Mouse (Mus musculus) mature B cell (primary cell): ENCODE results near the gene Ckap5.
"Not testable (repeated sequence)": the region's sequence is repeated elsewhere in the genome, so short reads cannot be mapped to it uniquely, and the experiment has no call there.

Experiments used
- in situ Hi-C: fragments of 300-500 bp; cut with MboI; formaldehyde crosslinking; loops from 2 replicates; pipeline ENCODE4 v1.14.3; 2019

Ckap5 gene

DNA sequence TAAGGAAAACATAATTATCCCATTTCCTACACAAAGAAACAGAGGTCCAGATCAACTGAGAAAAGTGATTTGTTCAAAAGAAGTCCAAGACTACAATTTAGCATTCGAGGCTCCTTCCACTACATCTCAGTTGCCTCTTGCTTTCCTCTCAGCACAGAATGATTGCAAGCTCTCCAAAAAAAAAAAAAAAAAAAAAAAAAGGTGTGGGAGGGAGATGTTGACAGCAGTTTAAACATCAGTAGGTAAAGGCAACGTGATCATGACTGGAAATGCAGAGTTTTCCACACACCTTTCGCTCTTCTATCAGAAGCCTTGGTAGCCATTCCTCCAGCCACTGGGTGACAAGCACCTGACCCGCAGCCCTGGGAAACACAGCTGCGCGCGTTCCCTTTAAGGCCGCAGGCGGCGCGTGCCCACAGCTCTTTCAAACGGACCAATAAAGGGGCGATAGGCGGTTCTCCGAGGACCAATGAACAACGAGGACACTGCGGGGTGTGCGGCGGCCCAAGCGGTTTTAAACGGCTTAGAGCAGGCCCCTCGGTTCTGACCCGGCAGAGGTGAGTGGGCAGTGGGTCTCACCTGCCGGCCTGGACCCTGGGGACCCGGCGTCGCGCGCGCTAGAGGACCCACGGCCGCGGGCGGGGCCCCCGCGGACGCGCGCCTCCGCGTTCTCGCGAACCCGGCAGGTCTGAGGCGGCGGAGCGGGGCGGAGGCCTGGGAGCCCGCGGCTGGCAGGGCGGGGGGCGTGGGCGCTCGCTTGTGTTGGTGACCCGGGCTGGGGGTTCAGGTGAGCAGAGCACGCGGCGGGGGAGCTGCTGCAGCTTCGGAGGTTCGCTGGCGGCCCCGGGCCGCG is at the start of gene Ckap5:
Gene Ckap5, plus strand, starts transcription at position 469 of the 853 bp plus-strand sequence.
- in situ Hi-C loops: no loop called here

- in situ Hi-C loops: no loop called here
These were observed 49.7 kb upstream of the Ckap5 start for GRCm38 (mm10) chr2:91476841-91477240.

GRCm38 (mm10) chr2:91480399-91480801 is 46.2 kb upstream of the Ckap5 start:
- in situ Hi-C loops: no loop called here

- in situ Hi-C loops: no loop called here
These were observed 45.6 kb upstream of the Ckap5 start for GRCm38 (mm10) chr2:91480805-91481514.

DNA sequence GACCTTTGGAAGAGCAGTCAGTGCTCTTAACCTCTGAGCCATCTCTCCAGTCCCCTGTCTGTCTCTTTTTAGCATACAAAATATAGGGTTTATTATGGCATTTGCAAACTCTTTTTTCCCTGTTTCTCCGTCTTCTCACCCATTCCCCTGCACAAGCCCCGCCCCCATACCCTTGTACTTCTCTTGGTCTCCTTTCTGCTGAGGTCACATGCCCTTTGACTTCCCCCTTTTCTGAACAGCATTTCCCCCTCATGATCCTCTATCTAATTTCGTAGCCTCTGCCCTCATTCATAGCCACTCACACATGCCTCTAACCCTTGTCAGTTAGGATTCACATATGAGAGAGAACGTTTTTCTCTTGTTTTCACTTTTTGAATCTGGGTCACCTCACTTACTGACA is 41.9 kb upstream of the Ckap5 start:
- in situ Hi-C loops: no loop called here

DNA sequence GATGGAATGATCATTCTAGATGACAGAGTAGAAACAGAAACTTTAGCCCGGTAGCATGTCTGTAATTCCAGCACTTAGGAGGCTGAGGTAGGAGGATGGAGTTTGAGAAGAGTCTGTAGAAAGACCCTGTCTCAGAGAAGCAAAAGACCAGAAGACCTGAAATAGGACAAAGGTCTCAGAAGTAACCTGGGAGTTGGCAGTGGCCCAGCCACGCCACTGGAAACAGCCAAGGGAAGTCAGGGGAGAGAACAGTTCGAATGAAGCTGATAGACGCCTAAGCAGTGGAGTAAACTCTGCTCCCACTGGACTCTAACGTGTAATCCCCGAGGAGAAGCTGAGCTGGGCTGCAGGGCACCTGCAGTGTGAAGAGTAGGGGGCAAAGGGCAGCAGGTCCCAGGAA is 41.3 kb upstream of the Ckap5 start:
- in situ Hi-C loops: no loop called here

DNA sequence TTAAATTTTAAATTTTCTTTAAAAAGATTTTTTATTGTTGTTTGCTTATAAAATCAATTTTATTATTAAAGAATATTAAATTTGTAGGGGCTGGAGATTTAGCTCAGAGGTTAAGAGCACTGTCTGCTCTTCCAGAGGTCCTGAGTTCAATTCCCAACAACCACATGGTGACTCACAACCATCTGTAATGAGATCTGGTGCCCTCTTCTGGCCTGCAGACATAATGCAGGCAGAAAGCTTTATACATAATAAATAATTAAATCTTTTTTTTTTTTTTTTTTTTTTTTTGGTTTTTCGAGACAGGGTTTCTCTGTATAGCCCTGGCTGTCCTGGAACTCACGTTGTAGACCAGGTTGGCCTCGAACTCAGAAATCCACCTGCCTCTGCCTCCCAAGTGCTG is 39.3 kb upstream of the Ckap5 start:
- in situ Hi-C loops: not testable (repeated sequence)

DNA sequence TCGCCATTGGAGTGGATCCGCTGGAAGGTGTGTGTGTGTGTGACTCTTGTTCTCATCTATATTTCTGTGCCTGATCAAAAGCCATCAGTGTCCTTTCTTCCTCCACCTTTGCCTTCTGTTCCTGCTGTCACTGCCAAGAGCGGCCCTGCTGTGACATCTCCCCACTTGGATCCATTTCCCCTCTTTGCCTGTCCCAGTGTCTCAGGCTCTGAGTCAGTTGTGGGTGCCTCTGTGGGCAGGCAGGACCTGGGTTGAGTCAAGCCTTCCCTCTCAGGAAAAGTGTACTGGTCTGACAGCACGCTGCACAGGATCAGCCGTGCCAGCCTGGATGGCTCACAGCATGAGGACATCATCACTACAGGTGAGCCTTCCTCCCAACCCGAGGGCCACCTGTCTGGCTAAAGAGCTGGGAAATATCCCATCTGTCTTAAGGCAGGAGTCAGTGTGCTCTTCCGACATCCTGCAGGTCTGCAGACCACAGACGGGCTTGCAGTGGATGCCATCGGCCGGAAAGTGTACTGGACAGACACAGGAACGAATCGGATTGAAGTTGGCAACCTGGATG is 34.4 kb upstream of the Ckap5 start:
- in situ Hi-C loops: no loop called here

- in situ Hi-C loops: no loop called here
These were observed 32.6 kb upstream of the Ckap5 start for GRCm38 (mm10) chr2:91493981-91494380.

DNA sequence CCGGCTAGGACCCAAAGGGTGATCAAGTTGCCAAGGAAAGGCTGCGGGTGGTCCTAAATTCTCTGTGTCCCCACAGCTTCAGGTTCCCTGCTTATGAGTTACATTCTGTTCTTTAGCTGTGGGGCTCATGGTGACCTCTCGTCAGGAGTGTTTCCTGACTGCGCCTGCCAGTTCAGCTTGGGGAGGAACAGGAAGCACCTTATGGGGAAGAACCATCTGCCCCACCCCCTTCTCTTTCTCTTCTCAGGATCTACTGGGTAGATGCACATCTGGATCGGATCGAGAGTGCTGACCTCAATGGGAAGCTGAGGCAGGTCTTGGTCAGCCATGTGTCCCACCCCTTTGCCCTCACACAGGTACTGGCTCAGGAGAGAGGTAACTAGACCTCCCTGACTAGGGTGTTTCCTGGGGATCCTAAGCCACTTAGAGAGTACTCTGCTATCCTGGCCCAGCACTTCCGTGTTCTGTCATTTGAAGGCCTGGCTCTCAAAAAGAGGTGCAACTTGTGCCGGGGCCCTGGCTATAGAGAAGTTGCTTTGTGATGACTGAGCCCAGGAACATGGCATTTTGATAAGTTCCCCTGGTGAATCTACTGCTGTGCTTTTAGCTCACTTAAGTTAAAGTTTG is 28.4 kb upstream of the Ckap5 start:
- in situ Hi-C loops: no loop called here

DNA sequence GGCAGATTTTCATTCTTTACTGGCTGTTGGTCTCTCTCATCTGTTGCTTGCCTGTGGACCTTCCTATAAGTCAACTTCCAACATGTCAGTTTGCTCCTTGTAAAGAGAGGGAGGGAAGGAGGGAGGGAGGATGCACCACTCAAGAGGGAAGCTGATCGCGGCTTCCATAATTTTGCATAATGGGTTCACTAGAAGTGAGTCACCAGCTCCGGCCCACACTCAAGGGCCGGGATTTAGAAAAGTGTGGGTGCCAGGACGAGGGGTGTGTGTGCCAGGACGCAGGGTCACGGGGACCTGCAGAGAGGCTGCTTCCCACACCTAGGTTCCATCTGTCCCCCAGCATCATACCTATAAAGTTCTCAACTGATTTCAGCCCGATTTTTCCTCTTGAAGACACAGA is 18.5 kb upstream of the Ckap5 start:
- in situ Hi-C loops: no loop called here

- in situ Hi-C loops: no loop called here
These were observed 9.4 kb upstream of the Ckap5 start for GRCm38 (mm10) chr2:91517186-91517585.

- in situ Hi-C loops: no loop called here
These were observed 555 bp downstream of the Ckap5 start for GRCm38 (mm10) chr2:91527147-91527486.

GRCm38 (mm10) chr2:91537588-91538205 is 11.1 kb downstream of the Ckap5 start:
- in situ Hi-C loops: no loop called here

- in situ Hi-C loops: no loop called here
These were observed 41.6 kb downstream of the Ckap5 start for GRCm38 (mm10) chr2:91568125-91568524.

DNA sequence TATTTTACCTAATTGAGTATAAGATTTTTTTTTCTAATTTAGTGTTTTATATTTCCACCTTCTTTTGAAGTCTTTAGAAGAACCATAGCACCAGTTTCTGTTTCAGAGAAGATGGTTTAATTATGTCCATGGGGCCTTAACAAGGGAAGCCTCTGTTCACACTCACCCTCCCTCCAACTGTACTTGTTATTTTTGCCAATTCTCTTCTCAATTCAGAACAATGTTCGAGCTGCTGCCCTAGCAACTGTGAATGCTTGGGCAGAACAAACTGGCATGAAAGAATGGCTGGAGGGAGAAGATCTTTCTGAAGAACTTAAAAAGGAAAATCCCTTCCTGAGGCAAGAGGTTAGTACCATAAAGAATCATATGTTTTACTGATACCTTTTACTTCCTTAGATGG is 54.3 kb downstream of the Ckap5 start:
- in situ Hi-C loops: no loop called here

GRCm38 (mm10) chr2:91586242-91586641 is 59.7 kb downstream of the Ckap5 start:
- in situ Hi-C loops: no loop called here

GRCm38 (mm10) chr2:91600475-91600874 is 73.9 kb downstream of the Ckap5 start:
- in situ Hi-C loops: no loop called here

DNA sequence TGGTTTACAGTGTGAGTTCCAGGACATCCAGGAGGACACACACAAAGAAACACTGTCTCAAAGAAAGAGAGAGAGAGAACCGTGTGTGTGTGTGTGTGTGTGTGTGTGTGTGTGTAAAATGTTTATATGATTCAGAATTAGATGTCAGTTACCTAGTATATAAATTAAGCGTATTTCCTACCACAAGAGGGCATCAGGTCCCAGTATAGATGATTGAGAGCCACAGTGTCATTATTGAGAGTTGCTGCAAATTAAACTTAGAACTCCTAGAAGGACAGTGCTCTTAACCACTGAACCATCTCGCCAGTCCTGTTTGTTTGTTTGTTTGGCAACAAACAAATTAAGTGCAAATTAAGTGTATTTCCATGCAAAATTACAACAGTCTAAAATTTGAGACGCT is 75.8 kb downstream of the Ckap5 start:
- in situ Hi-C loops: no loop called here

GRCm38 (mm10) chr2:91609370-91609769 is 82.8 kb downstream of the Ckap5 start:
- in situ Hi-C loops: not testable (repeated sequence)

- in situ Hi-C loops: no loop called here
These were observed 95.8 kb downstream of the Ckap5 start for GRCm38 (mm10) chr2:91622356-91622755.

- in situ Hi-C loops: not testable (repeated sequence)
These were observed 96.8 kb downstream of the Ckap5 start for GRCm38 (mm10) chr2:91623366-91623765.
